Mouse (Mus musculus) adrenal gland (tissue): ENCODE data around the gene Cdc25a.

ENCODE experiments used
- intact Hi-C: fragments of 180-260 bp; cut with DNase I; formaldehyde crosslinking; loops from one replicate; pipeline ENCODE4 v1.15.1; 2025
- microRNA-seq, 2 experiments: library from miRNA; unstranded; fragments of <30 nt; microRNA quantifications; one replicate each; pipeline ENCODE4; 2019

Gene Cdc25a

GRCm38 (mm10) chr9:109931257-109932171 is 56.1 kb downstream of the Cdc25a start, which contains the start of gene Map4:
Gene Map4 (plus strand): TSS chr9:109931460.
- intact Hi-C loops = no loop called here

- intact Hi-C loops = no loop called here
Observed at GRCm38 (mm10) chr9:109932361-109932755, 57.0 kb downstream of the Cdc25a start.

- intact Hi-C loops = no loop called here
Observed at GRCm38 (mm10) chr9:109932756-109933375, 57.5 kb downstream of the Cdc25a start.

GRCm38 (mm10) chr9:109939401-109939800 is 64.0 kb downstream of the Cdc25a start:
- intact Hi-C loops = no loop called here

GRCm38 (mm10) chr9:109942796-109943195 is 67.4 kb downstream of the Cdc25a start:
- intact Hi-C loops = no loop called here

Small RNA genes within 50 kb of the gene (microRNA-seq; reads per million reads assigned to microRNA genes)
- gene Mir7089 = 0 reads per million in 2 experiments
